Mouse (Mus musculus): ENCODE data around the gene Flot2. TPM values are rescaled to one million over a fixed set of nuclear protein-coding genes. Genes with fewer than 3 reads are reported as not detected.

The Flot2 gene
- polyA plus RNA-seq, 1 experiment from 2014 or later, result 52.0 TPM

DNA sequence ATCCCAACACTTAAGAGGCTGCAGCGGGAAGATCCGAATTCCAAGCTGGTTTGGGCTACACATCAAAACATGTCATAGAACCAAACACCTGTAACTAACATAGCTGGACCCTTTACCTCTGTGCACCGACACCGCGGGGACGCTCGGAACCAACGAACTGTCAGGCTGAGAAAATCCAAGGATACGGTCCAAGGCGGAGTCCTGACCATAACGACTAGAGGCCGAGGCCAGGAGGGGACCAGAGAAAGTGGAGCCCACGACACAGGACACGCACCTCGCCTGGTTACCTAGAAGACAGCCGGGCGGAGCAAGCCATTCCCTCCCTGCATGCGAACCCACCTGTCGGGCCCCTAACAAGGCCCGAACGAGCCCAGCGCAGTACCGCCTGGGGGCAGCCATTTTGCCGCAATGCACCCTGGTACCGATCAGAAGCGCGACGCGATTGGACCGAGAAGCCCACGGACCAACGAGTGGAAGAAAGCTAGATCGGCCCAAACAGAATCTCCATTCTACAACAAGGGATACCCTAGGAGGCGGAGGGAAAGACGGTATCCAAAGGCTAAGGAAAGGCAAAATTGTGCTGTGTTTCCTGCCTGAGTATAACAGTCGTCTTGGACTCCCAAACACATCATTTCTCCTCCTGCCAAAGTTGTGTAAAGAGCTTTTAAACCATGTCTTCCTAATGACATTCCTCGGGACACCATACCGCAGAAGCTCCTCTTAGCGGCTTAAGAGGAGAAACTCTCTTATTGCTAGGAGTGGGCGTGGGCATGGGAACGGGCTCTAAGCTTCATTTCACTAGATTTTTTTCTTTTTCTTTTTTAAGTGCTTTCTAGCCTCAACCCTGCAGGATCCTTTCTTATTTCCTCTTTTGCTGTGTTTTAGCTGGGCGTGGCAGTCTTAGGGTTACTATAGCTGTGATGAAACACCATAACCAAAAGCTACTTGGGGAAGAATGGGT lies 42.5 kb downstream of the Flot2 start, which contains the start of gene Eral1:
Eral1 (minus strand) TSS at position 423 of the 961 bp plus-strand sequence.
- Histone ChIP-seq H3K9me3 (no peaks in the 10 kb centered on the region), H3K4me3 (replicated peaks) (peak within 1 kb of the TSS; percentile 80), H3K36me3 (peaks cover 30% of the 10 kb centered on the region), H3K9ac (replicated peaks) (peak within 1 kb of the TSS; percentile 80), H3K27me3 (no peaks in the 10 kb centered on the region), H3K4me1 (replicated peaks) (peaks cover 13% of the 10 kb centered on the region), H3K27ac (peak within 1 kb of the TSS; percentile 62; the same call in 1 of the 2 replicates), H3K4me2 (peak within 1 kb of the TSS; percentile 68)
- 1% methylated on average over 42 of the region's 42 CpGs for WGBS
- ATAC-seq (ENCODE audit: insufficient number of reproducible peaks, insufficient read depth, low FRiP score, low TSS enrichment, low read depth), result peak; percentile 90; the same call in 1 of the 2 replicates

- no peak overlapping the region for H3K4me2 ChIP-seq
- no peak for ATAC-seq (ENCODE audit: insufficient number of reproducible peaks, insufficient read depth, low FRiP score, low TSS enrichment, low read depth)
- no peak overlapping the region for H3K4me3 ChIP-seq (replicated peaks)
- H3K27me3 ChIP-seq, result no peaks in the 10 kb centered on the region
- no peak overlapping the region for H3K9ac ChIP-seq (replicated peaks)
- peaks cover 13% of the 10 kb centered on the region for H3K4me1 ChIP-seq (replicated peaks)
- H3K9me3 ChIP-seq, result no peaks in the 10 kb centered on the region
- no peak overlapping the region for H3K27ac ChIP-seq
- WGBS, result 56% methylated on average over 1 of the region's 1 CpGs
- no peaks in the 10 kb centered on the region for H3K36me3 ChIP-seq
Measured at GRCm38 (mm10) chr11:78083595-78083994, 45.9 kb downstream of the Flot2 start.

- 75% methylated on average over 4 of the region's 4 CpGs for WGBS
- Histone ChIP-seq H3K4me1 (replicated peaks) (no peaks in the 10 kb centered on the region), H3K27ac (no peak overlapping the region), H3K9me3 (no peaks in the 10 kb centered on the region), H3K9ac (replicated peaks) (no peak overlapping the region), H3K4me3 (replicated peaks) (no peak overlapping the region), H3K4me2 (no peak overlapping the region), H3K36me3 (no peaks in the 10 kb centered on the region), H3K27me3 (no peaks in the 10 kb centered on the region)
- ATAC-seq (ENCODE audit: insufficient number of reproducible peaks, insufficient read depth, low FRiP score, low TSS enrichment, low read depth), result no peak
Measured at GRCm38 (mm10) chr11:78086925-78087479, 49.3 kb downstream of the Flot2 start.

GRCm38 (mm10) chr11:78087756-78088281 lies 50.1 kb downstream of the Flot2 start:
- Histone ChIP-seq H3K9ac (replicated peaks) (no peak overlapping the region), H3K36me3 (no peaks in the 10 kb centered on the region), H3K4me1 (replicated peaks) (no peaks in the 10 kb centered on the region), H3K4me3 (replicated peaks) (no peak overlapping the region), H3K4me2 (no peak overlapping the region), H3K9me3 (no peaks in the 10 kb centered on the region), H3K27me3 (no peaks in the 10 kb centered on the region), H3K27ac (no peak overlapping the region)
- no peak for ATAC-seq (ENCODE audit: insufficient number of reproducible peaks, insufficient read depth, low FRiP score, low TSS enrichment, low read depth)
- 91% methylated on average over 5 of the region's 5 CpGs for WGBS

- H3K27me3 ChIP-seq, result no peaks in the 10 kb centered on the region
- 59% methylated on average over 11 of the region's 11 CpGs for WGBS
- H3K9me3 ChIP-seq, result no peaks in the 10 kb centered on the region
- H3K4me1 ChIP-seq (replicated peaks), result peaks cover 21% of the 10 kb centered on the region
- peak overlapping the region; percentile 83 for H3K4me3 ChIP-seq (replicated peaks)
- H3K4me2 ChIP-seq, result peak overlapping the region; percentile 84
- no peak overlapping the region for H3K27ac ChIP-seq
- no peaks in the 10 kb centered on the region; the same call in 1 of the 2 replicates for H3K36me3 ChIP-seq
- no peak for ATAC-seq (ENCODE audit: insufficient number of reproducible peaks, insufficient read depth, low FRiP score, low TSS enrichment, low read depth)
- peak overlapping the region; percentile 83; the same call in 1 of the 2 replicates for H3K9ac ChIP-seq (replicated peaks)
Measured at GRCm38 (mm10) chr11:78094137-78094503, 56.4 kb downstream of the Flot2 start.

DNA sequence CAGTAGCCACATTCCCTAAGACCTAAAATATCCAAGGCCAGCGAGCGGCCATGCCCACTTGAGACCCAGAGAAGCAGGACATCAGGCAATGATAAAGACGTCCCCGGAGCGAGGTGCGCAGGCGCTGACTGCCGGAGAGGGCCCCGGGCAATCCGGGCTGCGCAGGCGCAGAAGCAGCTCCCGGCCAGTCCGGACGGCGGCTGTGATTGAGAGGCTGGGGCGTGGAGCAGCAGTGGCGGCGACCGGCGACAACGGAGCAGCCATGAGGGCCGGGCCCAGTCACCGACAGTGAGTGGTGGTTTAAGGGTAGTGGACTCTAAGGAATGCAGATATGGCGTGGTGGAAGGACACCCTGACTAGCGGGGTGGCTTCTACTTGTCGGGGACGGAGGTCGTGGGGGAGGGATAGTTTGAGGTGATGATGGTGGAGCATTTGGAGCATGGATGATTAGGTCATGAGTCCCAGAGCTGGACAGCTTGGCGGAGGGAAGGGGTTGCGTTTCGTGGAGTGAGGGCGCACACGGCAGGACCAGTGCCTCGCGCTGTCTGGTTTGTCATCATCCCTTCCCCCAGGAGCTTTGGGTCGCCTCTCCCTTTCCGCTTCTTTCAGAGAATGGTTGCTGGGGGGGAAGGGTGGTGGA lies 56.9 kb downstream of the Flot2 start, which contains the start of gene Fam222b:
Fam222b (plus strand) TSS at position 157 of the 640 bp plus-strand sequence.
- H3K4me3 ChIP-seq (replicated peaks), result peak within 1 kb of the TSS; percentile 83
- no peaks in the 10 kb centered on the region for H3K9me3 ChIP-seq
- peak; percentile 83 for ATAC-seq (ENCODE audit: insufficient number of reproducible peaks, insufficient read depth, low FRiP score, low TSS enrichment, low read depth)
- under 1% methylated on average over 38 of the region's 38 CpGs for WGBS
- peak within 1 kb of the TSS; percentile 84 for H3K4me2 ChIP-seq
- peak within 1 kb of the TSS; percentile 83 for H3K9ac ChIP-seq (replicated peaks)
- no peaks in the 10 kb centered on the region; the same call in 1 of the 2 replicates for H3K36me3 ChIP-seq
- H3K27ac ChIP-seq, result peak within 1 kb of the TSS; percentile 72; the same call in 1 of the 2 replicates
- H3K4me1 ChIP-seq (replicated peaks), result peaks cover 21% of the 10 kb centered on the region
- no peaks in the 10 kb centered on the region for H3K27me3 ChIP-seq

DNA sequence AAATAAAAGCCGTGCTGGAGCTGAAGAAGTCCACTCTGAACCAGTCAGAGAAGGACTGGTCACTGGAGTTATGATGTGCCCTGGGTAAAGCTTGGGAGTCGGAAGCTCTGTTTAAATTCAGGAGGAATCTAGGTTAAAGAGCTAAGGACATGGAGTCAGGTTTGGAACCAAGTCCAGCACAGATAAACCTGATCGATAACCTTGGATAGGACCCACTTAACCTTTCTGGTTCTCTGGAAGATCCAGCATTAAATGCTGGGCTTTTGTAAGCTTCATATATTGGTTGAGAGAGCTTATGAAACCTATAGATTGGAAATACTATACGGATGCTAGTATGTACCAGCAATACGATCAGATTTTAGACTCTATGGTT lies 57.4 kb downstream of the Flot2 start:
- Histone ChIP-seq H3K9ac (replicated peaks) (peak overlapping the region; percentile 83), H3K4me1 (replicated peaks) (peaks cover 21% of the 10 kb centered on the region), H3K4me2 (peak overlapping the region; percentile 84), H3K27ac (no peak overlapping the region), H3K4me3 (replicated peaks) (peak overlapping the region; percentile 83), H3K27me3 (no peaks in the 10 kb centered on the region), H3K36me3 (no peaks in the 10 kb centered on the region; the same call in 1 of the 2 replicates), H3K9me3 (no peaks in the 10 kb centered on the region)
- WGBS, result 30% methylated on average over 5 of the region's 5 CpGs
- ATAC-seq (ENCODE audit: insufficient number of reproducible peaks, insufficient read depth, low FRiP score, low TSS enrichment, low read depth), result no peak

GRCm38 (mm10) chr11:78097077-78097476 lies 59.3 kb downstream of the Flot2 start:
- no peak overlapping the region for H3K27ac ChIP-seq
- WGBS, result 68% methylated on average over 3 of the region's 3 CpGs

GRCm38 (mm10) chr11:78100746-78101145 lies 63.0 kb downstream of the Flot2 start:
- Histone ChIP-seq H3K9me3 (no peaks in the 10 kb centered on the region), H3K27ac (no peak overlapping the region), H3K9ac (replicated peaks) (no peak overlapping the region), H3K4me3 (replicated peaks) (no peak overlapping the region), H3K36me3 (peaks cover 16% of the 10 kb centered on the region; the same call in 1 of the 2 replicates), H3K27me3 (no peaks in the 10 kb centered on the region), H3K4me2 (no peak overlapping the region), H3K4me1 (replicated peaks) (peaks cover 13% of the 10 kb centered on the region)
- 92% methylated on average over 11 of the region's 11 CpGs for WGBS
- ATAC-seq (ENCODE audit: insufficient number of reproducible peaks, insufficient read depth, low FRiP score, low TSS enrichment, low read depth), result no peak

More at GRCm38 (mm10) chr11:78097077-78097476, 59.3 kb downstream of the Flot2 start:
- no peak for ATAC-seq (ENCODE audit: insufficient number of reproducible peaks, insufficient read depth, low FRiP score, low TSS enrichment, low read depth)
- H3K4me1 ChIP-seq (replicated peaks), result peaks cover 21% of the 10 kb centered on the region
- H3K36me3 ChIP-seq, result peaks cover 9% of the 10 kb centered on the region; the same call in 1 of the 2 replicates
- no peaks in the 10 kb centered on the region for H3K9me3 ChIP-seq
- peak overlapping the region; percentile 84 for H3K4me2 ChIP-seq
- 0 out of 2 replicates have a peak overlapping the region, but pooled peaks have one; percentile 6 for H3K4me3 ChIP-seq (replicated peaks)
- H3K9ac ChIP-seq (replicated peaks), result peak overlapping the region; percentile 42; the same call in 1 of the 2 replicates
- no peaks in the 10 kb centered on the region for H3K27me3 ChIP-seq

DNA sequence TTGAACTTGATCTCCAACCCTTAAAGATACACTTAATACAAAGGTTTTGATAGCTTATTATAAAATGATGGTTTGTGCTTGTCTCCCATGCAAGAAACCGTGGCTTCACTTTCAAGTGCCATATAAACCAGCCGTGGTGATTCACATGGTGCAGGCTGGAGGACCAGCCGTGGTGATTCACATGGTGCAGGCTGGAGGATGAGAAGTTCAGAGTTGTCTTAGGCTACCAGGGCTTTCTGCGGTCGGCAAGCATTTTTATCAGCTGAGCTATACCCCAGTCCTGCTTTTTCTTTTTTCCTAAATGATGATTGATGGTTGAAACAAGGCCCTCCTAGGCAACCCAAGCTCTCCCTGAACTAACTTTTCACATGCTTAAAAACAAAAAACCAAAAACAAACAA lies 64.4 kb downstream of the Flot2 start:
- H3K9me3 ChIP-seq, result no peaks in the 10 kb centered on the region
- no peaks in the 10 kb centered on the region; the same call in 1 of the 2 replicates for H3K4me1 ChIP-seq (replicated peaks)
- 89% methylated on average over 5 of the region's 5 CpGs for WGBS
- peaks cover 26% of the 10 kb centered on the region for H3K36me3 ChIP-seq
- no peak overlapping the region for H3K4me3 ChIP-seq (replicated peaks)
- no peak overlapping the region for H3K27ac ChIP-seq
- H3K9ac ChIP-seq (replicated peaks), result no peak overlapping the region
- ATAC-seq (ENCODE audit: insufficient number of reproducible peaks, insufficient read depth, low FRiP score, low TSS enrichment, low read depth), result no peak
- H3K4me2 ChIP-seq, result no peak overlapping the region
- no peaks in the 10 kb centered on the region for H3K27me3 ChIP-seq
